Mouse (Mus musculus) kidney, postnatal 0 days (tissue): ENCODE measurements at regions not wholly inside any gene's neighbourhood (a gene's known extent, or its start where the extent isn't known, plus 50 kb on each side); places are given as distances from the start of the nearest gene placed in this dataset.

ENCODE experiments used
- ATAC-seq: fragments of 200-750 bp; cut with Nextera tagmentation; replicated peaks from 2 replicates; pipeline ENCODE4 v1.8.0; 2017; ENCODE audit warnings: low read depth, moderate number of reproducible peaks, moderate TSS enrichment, moderate library complexity; ENCODE audit not compliant: low FRiP score
- DNase-seq: peaks from one replicate; pipeline ENCODE4 v3.0.0-alpha.2; 2016; ENCODE audit warnings: low spot score
- H3K27ac ChIP-seq: fragments of 300-500 bp; sonication (generic); 2 replicates; pipeline ENCODE4 v1.5.1; 2014; ENCODE audit warnings: mild to moderate bottlenecking
- H3K27me3 ChIP-seq: fragments of 300-500 bp; sonication (generic); 2 replicates; pipeline ENCODE4 v1.6.1; 2014; ENCODE audit warnings: low read length, mixed read lengths; ENCODE audit not compliant: insufficient read depth
- H3K36me3 ChIP-seq: fragments of 300-500 bp; sonication (generic); 2 replicates; pipeline ENCODE4 v1.6.1; 2014; ENCODE audit warnings: low read length, mixed read lengths; ENCODE audit not compliant: insufficient read depth
- H3K4me1 ChIP-seq: fragments of 300-500 bp; sonication (generic); replicated peaks from 2 replicates; pipeline ENCODE4 v1.6.1; 2014; ENCODE audit warnings: antibody characterized with exemption, low read length, mixed read lengths; ENCODE audit not compliant: insufficient read depth
- H3K4me2 ChIP-seq: fragments of 300-500 bp; sonication (generic); 2 replicates; pipeline ENCODE4 v1.6.1; 2014; ENCODE audit warnings: mild to moderate bottlenecking, low read length, moderate library complexity, mixed read lengths
- H3K4me3 ChIP-seq: fragments of 300-500 bp; sonication (generic); replicated peaks from 2 replicates; pipeline ENCODE4 v1.5.1; 2014; ENCODE audit warnings: low read depth, low read length
- H3K9ac ChIP-seq: fragments of 300-500 bp; sonication (generic); 2 replicates; pipeline ENCODE4 v1.6.1; 2014; ENCODE audit warnings: low read depth, low read length
- H3K9me3 ChIP-seq: fragments of 300-500 bp; sonication (generic); replicated peaks from 2 replicates; pipeline ENCODE4 v1.6.1; 2016; ENCODE audit warnings: low read length, inconsistent platforms, mixed read lengths
- CTCF ChIP-seq: IDR thresholded peaks from 2 replicates; pipeline ENCODE4 v1.5.1; 2016; ENCODE audit warnings: antibody characterized with exemption, low read depth, mild to moderate bottlenecking, moderate library complexity
- WGBS: fragments of 180-500 bp; shearing (Covaris S2); extraction: QIAGEN DNeasy Blood & Tissue Kit; methylation state at CpG from one replicate; pipeline ENCODE4 v1.1.7; 2014; 5-methylcytosine and 5-hydroxymethylcytosine counted together

DNA sequence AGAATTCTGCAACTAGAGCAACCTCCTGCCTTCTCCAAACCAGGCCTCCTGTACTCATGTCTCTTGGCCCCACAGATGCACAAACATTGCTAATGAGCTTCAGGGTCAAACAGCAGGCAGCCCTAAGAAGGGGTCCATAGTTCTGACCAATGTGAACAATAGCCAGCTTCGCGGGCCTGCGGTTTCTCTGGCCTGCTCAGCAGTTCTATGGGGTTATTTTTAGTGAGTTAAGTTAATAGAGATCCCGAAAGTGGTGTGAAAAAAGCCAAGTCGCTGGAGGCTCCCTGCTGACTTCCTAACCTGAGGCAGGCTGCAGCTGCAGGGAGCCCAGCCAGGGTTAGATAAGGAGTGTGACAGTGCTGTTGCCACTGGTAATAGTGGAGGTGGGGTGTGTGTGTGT lies 106.6 kb downstream of the Pdcd6ip start:
- WGBS: 30% methylated on average over 5 of the region's 5 CpGs
- TF ChIP-seq CTCF: no peak

DNA sequence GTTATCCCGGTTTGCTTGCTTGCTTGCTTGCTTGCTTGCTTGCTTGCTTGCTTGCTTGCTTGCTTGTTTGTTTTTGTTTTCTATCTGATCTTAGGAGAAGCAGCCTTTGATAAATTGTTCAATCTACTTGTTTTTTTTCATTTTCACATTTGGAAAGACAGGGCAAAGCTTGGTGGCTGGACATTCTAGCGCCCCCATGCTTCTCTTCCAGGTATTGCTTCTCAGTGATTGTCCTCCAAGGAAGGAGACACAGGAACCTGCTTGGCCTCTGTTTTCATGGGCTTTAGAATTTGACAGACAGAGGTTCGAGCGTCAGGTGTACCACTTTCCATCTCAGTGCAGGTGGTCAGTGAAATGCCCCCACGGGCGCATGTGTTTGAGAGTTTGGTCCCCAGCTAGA lies 120.8 kb downstream of the Pdcd6ip start:
- peak; percentile 40; the same call in 1 of the 2 replicates for TF ChIP-seq CTCF
- 57% methylated on average over 6 of the region's 6 CpGs for WGBS
- Histone ChIP-seq H3K9ac (no peak overlapping the region), H3K4me1 (no peaks in the 10 kb centered on the region), H3K27me3 (no peaks in the 10 kb centered on the region), H3K9me3 (no peaks in the 10 kb centered on the region), H3K4me3 (no peak overlapping the region), H3K36me3 (no peaks in the 10 kb centered on the region), H3K27ac (no peak overlapping the region), H3K4me2 (no peak overlapping the region)
- ATAC-seq (no peak), DNase-seq (no peak)

More for the DNA sequence above, 106.6 kb downstream of the Pdcd6ip start:
- Histone ChIP-seq H3K4me2 (no peak overlapping the region), H3K27me3 (no peaks in the 10 kb centered on the region), H3K9me3 (no peaks in the 10 kb centered on the region), H3K27ac (no peak overlapping the region), H3K36me3 (no peaks in the 10 kb centered on the region), H3K4me3 (no peak overlapping the region), H3K4me1 (no peaks in the 10 kb centered on the region), H3K9ac (no peak overlapping the region)
- DNase-seq: no peak
- ATAC-seq: no peak

DNA sequence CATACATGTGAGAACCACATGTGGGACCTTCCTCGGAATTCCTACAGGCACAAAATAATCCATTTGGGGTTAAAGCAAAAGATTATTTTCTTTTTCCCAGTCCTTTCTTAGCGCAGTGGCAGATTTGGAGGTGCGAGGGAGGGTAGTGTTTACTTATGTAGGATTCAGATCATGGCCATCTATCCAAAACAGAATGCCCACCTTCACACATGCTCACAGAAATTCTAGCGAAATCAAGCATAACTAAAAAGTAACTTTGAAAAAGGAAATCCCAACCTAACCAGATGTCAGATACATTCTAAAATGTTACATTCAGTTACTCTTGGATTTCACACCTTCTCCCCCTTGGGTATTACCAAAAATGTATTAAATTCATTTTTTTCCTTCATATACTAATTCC lies 121.6 kb downstream of the Pdcd6ip start:
- Histone ChIP-seq H3K36me3 (no peaks in the 10 kb centered on the region), H3K4me2 (no peak overlapping the region), H3K27ac (no peak overlapping the region), H3K9me3 (no peaks in the 10 kb centered on the region), H3K27me3 (no peaks in the 10 kb centered on the region), H3K4me3 (no peak overlapping the region), H3K9ac (no peak overlapping the region), H3K4me1 (no peaks in the 10 kb centered on the region)
- 88% methylated on average over 4 of the region's 4 CpGs for WGBS
- TF ChIP-seq CTCF: no peak
- ATAC-seq: no peak
- no peak for DNase-seq

DNA sequence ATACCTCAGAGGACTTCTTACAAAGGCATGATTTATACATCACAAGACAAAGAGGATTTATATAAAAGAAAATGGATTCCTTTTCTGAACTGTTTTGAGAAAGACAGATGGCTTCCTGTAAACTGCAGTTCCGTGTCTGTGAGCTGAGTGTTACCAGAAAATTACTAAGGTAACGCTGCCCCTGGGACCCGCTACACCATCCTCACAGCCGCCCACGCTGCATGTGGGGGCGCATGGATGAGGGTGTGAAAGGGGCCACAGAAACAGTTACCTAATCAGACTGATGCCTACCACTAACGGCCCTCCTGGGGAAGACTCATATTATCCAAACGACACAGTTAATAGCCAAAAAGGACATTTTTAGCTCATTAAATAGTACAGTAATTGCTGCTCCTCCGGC lies 129.8 kb downstream of the Pdcd6ip start:
- DNase-seq: no peak
- Histone ChIP-seq H3K4me1 (no peaks in the 10 kb centered on the region), H3K9ac (no peak overlapping the region), H3K9me3 (no peaks in the 10 kb centered on the region), H3K4me3 (no peak overlapping the region), H3K27me3 (no peaks in the 10 kb centered on the region), H3K27ac (no peak overlapping the region), H3K4me2 (no peak overlapping the region), H3K36me3 (no peaks in the 10 kb centered on the region)
- no peak for ATAC-seq
- no peak for TF ChIP-seq CTCF
- 63% methylated on average over 9 of the region's 9 CpGs for WGBS

DNA sequence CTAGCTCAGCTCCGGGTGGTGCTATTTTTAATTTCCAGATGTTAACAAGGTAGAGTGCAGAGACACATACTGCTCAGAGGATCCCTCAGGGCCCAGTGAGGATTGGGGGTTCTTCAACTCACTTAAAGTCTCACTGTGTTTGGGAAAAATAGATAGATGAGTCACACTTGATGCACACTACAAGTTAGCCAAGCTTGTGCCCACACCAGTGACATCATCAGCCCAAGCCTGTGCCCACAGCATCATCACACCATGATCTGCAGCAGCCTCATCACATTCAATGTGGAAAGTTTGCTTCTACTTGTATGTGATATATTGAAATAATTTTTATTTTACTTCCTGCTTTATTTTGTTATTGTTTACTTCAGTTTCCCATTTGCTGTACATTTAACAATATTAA lies 139.2 kb downstream of the Pdcd6ip start:
- H3K27ac ChIP-seq: no peak overlapping the region
- ATAC-seq: no peak
- DNase-seq: no peak
- no peak for TF ChIP-seq CTCF
- no peak overlapping the region for H3K9ac ChIP-seq
- no peak overlapping the region for H3K4me2 ChIP-seq
- H3K36me3 ChIP-seq: no peaks in the 10 kb centered on the region
- H3K9me3 ChIP-seq: no peaks in the 10 kb centered on the region
- H3K4me1 ChIP-seq: no peaks in the 10 kb centered on the region
- H3K4me3 ChIP-seq: no peak overlapping the region
- WGBS: 76% methylated on average over 1 of the region's 1 CpGs
- H3K27me3 ChIP-seq: no peaks in the 10 kb centered on the region

DNA sequence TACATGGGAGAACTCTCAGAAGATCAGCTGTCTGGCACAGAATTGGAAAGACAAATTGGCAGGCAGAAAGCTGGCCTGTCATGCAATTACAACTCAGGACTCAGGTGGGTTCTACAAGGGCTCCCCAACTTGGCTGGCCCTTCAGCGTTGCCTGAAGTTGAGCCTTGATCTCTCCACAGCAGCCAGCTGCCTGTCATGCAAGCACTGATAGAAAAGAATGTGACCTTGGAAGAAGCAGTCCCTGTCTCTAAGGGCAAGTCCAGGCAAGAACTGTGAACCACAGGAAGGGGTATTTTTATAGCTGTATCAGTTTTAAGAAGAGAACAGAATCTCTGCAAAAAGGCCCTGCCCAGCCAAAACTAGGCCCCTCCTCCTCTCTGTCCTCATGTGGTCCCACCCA lies 140.4 kb downstream of the Pdcd6ip start:
- no peak overlapping the region for H3K4me2 ChIP-seq
- DNase-seq: no peak
- no peak for TF ChIP-seq CTCF
- no peaks in the 10 kb centered on the region for H3K9me3 ChIP-seq
- no peak overlapping the region for H3K4me3 ChIP-seq
- no peak overlapping the region for H3K27ac ChIP-seq
- 81% methylated on average over 1 of the region's 1 CpGs for WGBS
- no peak for ATAC-seq
- H3K27me3 ChIP-seq: no peaks in the 10 kb centered on the region
- no peak overlapping the region for H3K9ac ChIP-seq
- H3K36me3 ChIP-seq: no peaks in the 10 kb centered on the region
- H3K4me1 ChIP-seq: no peaks in the 10 kb centered on the region

DNA sequence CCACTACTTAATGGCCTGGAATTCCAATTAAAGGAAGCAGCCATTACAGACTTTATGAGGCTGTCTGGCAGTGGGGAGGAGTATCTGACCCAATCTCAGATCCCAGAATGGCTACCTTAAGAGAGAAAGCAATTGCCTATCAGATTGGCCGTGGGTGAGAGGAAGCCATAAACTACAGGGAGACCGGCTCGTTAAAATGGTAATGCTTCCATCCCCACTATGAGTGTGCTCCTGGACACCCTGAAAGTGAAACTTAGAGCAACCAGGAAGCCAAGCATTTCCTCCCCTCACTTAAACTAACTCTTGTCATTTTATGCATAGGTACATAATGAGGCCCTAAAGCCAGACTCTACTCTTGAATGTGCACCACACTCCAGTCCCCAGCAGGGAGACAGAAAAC lies 141.4 kb downstream of the Pdcd6ip start:
- no peak overlapping the region for H3K9ac ChIP-seq
- 13% methylated on average over 3 of the region's 3 CpGs for WGBS
- H3K4me2 ChIP-seq: no peak overlapping the region
- no peaks in the 10 kb centered on the region for H3K36me3 ChIP-seq
- no peaks in the 10 kb centered on the region for H3K27me3 ChIP-seq
- no peak for TF ChIP-seq CTCF
- DNase-seq (peak; percentile 12), ATAC-seq (no peak)
- H3K4me1 ChIP-seq: no peaks in the 10 kb centered on the region
- H3K27ac ChIP-seq: no peak overlapping the region
- H3K9me3 ChIP-seq: no peaks in the 10 kb centered on the region
- no peak overlapping the region for H3K4me3 ChIP-seq
